Mouse (Mus musculus): ENCODE measurements at regions not wholly inside any gene's neighbourhood (a gene's known extent, or its start where the extent isn't known, plus 50 kb on each side); places are given as distances from the start of the nearest gene placed in this dataset.

DNA sequence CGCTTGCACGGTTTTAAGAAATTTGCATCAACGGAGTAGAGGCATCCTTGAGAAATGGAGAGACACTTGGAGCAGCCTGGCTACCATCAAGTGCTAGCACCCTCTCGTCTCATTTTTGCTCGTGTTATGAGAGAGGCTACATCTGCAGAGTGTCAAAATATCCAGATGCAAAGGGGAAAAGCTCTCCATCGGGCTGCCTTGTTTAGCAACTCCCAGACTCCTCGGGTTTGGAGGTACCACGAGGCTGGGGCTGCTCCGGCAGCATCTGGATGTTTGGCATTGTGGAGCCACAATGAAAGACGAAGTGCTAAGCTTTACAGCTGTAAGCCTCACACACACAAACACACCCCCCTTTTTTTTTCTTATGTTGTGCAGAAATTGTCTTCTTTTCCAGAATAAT lies 270.5 kb upstream of the Gm765 start:
- in situ Hi-C loops (cut with MboI; ENCODE audit: low pct_unique_long_range_greater_than_20kb) = no loop called here
- ChIA-PET CTCF (no interaction called here), POLR2A (no interaction called here)
- no peaks in the 10 kb centered on the region for H3K27me3 ChIP-seq
- ATAC-seq (no peak), DNase-seq (ENCODE audit: low read depth, low spot score) (no peak)
- TF ChIP-seq CTCF (IDR thresholded peaks at IDR 0.05) = no peak

DNA sequence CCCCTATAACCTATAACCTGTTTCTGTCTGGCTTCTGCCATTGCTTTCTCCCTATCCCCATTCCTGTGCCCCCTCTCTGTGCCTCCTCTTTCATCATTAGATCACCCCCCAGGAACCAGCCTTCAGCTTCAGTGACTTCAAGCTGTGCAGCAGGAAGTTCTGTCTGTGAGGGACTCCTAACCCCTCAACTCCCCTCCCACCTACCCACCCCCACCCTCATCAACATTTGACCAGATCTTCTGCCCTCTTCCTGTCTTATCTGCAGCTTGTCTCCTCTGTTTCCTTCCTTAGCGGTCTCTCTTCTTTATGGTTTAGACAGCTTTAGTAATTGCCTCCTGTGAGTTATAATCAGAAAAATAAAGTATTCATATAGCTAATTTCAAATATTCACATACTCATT lies 266.6 kb upstream of the Gm765 start:
- POLR2A ChIA-PET = no interaction called here
- H3K27me3 ChIP-seq = no peaks in the 10 kb centered on the region
- in situ Hi-C loops (cut with MboI; ENCODE audit: low pct_unique_long_range_greater_than_20kb) = no loop called here
- ATAC-seq (no peak), DNase-seq (ENCODE audit: low read depth, low spot score) (no peak)
- CTCF ChIA-PET = no interaction called here
- TF ChIP-seq CTCF (IDR thresholded peaks at IDR 0.05) = no peak

DNA sequence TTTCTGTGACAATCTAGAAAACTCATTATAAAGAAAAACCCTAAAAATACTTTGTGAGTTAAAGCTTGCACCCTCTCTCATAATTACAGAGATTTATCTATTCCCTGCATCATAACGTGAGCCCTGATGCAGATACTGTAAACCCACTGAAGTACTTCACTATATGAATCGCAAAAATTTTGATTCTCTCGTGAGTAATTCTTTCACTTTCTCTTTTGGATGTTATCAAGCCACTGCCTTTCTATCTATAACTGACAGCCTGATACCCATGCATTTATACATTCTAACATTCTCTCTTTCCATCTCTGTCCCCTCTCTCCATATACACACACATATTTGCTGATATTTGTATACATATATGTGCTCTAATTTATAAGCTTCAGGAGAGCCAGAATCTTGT lies 264.1 kb upstream of the Gm765 start:
- TF ChIP-seq CTCF (IDR thresholded peaks at IDR 0.05) = no peak
- in situ Hi-C loops (cut with MboI; ENCODE audit: low pct_unique_long_range_greater_than_20kb) = no loop called here
- ChIA-PET CTCF (interaction anchor here (1.4 kb wide), 1 partner anchor 9 kb away, joined by 4 read pairs; no protein-coding TSS in a partner anchor), POLR2A (no interaction called here)
- ATAC-seq (no peak), DNase-seq (ENCODE audit: low read depth, low spot score) (no peak)
- no peaks in the 10 kb centered on the region for H3K27me3 ChIP-seq

DNA sequence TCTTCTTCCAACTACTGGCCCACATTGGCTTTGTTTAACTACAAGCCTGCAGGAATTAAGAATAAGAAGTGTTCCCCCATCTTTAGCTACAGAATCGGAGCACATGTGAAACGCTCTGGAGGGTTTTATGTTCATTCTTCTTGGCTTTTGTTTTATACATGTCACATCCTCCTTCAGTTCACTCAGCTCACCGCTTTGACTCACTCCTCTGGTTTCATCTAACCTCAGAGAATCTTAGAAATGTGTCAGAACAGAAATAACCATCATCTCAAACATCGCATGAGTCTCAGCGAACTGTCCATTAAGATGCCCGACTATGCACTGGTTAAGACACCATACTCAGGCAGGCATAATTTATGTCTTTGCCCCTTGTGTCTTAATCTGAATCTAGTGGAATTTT lies 255.1 kb upstream of the Gm765 start:
- peaks cover 4% of the 10 kb centered on the region for H3K27me3 ChIP-seq
- DNase-seq (ENCODE audit: low read depth, low spot score) (peak; percentile 20), ATAC-seq (no peak)
- ChIA-PET CTCF (no interaction called here), POLR2A (no interaction called here)
- no peak for TF ChIP-seq CTCF (IDR thresholded peaks at IDR 0.05)
- in situ Hi-C loops (cut with MboI; ENCODE audit: low pct_unique_long_range_greater_than_20kb) = no loop called here

DNA sequence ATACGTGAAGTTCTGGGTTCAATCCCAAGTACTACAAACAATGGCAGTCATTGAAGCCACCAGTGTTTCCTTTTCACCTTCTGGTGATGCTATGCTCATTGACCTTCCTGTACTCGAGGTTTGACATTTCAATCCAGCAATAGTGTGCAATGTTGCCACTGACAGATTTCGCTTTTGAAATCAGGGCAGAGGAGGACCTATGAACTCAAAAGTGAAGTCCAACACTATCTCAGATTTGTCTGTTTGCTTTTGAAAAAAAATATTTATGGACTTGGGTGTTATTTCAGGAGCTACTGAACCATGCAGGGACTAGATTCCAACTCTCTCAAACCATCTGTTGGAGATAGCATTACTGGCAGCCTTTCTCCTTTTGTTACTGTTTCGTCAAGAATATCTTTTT lies 248.4 kb upstream of the Gm765 start:
- in situ Hi-C loops (cut with MboI; ENCODE audit: low pct_unique_long_range_greater_than_20kb) = no loop called here

DNA sequence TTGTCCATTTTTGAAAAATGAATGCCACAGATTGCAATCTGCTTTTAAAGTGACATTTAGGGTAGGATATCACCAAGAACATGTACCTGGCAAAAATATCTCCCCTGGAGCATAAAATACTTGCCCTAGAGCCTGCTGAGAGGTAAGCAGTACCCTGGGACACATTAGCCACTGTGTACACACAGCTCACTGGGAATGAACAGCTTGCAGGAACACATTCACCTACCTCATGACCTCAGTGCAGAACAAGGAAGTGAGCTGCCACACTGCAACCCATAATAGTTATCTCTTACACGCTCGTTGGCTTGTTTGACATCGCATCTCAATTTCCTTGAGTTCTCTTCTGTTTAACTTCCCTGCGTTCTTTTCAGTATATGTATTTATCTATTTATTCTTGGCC lies 246.4 kb upstream of the Gm765 start:
- CTCF ChIA-PET = no interaction called here
- no peak for TF ChIP-seq CTCF (IDR thresholded peaks at IDR 0.05)
- DNase-seq (ENCODE audit: low read depth, low spot score) (no peak), ATAC-seq (no peak)
- in situ Hi-C loops (cut with MboI; ENCODE audit: low pct_unique_long_range_greater_than_20kb) = no loop called here
- POLR2A ChIA-PET = no interaction called here
- H3K27me3 ChIP-seq = peaks cover 12% of the 10 kb centered on the region

More for the DNA sequence above, 248.4 kb upstream of the Gm765 start:
- TF ChIP-seq CTCF (IDR thresholded peaks at IDR 0.05) = no peak
- no peak for ATAC-seq
- H3K27me3 ChIP-seq = peaks cover 12% of the 10 kb centered on the region
- ChIA-PET POLR2A (no interaction called here), CTCF (interaction anchor here (0.8 kb wide), 1 partner anchor 60 kb away, joined by 3 read pairs; no protein-coding TSS in a partner anchor)
- DNase-seq (ENCODE audit: low read depth, low spot score) = no peak

DNA sequence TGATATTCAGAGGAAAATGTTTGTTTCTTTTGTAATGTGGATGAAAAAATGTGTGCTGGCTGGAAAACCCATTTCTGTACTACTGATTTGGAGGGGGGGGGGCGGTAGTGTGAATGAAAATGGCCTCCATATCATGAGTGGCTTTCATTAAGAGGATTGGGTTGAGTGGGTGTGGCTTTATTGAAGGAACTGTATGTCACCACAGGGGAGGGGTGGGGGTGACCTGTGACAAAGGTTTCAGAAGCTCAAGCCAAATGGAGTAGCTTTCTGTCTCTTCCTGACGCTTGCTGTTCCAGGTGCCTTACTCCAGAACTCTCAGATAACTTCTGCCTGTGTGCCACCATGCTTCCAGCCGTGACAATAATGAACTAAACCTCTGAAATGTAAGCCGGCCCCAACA lies 242.0 kb upstream of the Gm765 start:
- POLR2A ChIA-PET = no interaction called here
- ATAC-seq (no peak), DNase-seq (ENCODE audit: low read depth, low spot score) (no peak)
- in situ Hi-C loops (cut with MboI; ENCODE audit: low pct_unique_long_range_greater_than_20kb) = no loop called here
- TF ChIP-seq CTCF (IDR thresholded peaks at IDR 0.05) = no peak
- CTCF ChIA-PET = no interaction called here
- H3K27me3 ChIP-seq = peaks cover 12% of the 10 kb centered on the region

DNA sequence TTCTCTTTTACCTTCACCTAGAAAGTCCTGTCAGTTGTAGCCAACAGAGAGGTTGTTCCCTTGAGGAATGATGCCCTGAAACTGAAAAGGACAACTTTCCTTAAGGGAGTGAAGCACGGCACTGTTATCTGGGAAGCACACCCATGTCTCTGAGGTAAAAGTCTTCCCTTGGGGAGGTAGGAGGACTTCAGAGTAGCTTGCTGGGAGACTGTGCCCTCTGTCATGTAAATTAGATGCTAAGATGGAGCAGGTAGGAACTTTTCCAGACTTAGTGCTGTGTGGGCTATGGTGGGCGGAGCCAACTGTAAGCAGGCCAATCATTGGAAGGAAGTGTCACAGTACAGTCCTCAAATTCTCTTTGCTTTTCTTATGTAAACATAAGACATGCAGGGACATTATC lies 240.3 kb upstream of the Gm765 start:
- ATAC-seq (no peak), DNase-seq (ENCODE audit: low read depth, low spot score) (no peak)
- H3K27me3 ChIP-seq = peaks cover 6% of the 10 kb centered on the region
- no peak for TF ChIP-seq CTCF (IDR thresholded peaks at IDR 0.05)
- CTCF ChIA-PET = no interaction called here
- POLR2A ChIA-PET = no interaction called here
- in situ Hi-C loops (cut with MboI; ENCODE audit: low pct_unique_long_range_greater_than_20kb) = no loop called here

DNA sequence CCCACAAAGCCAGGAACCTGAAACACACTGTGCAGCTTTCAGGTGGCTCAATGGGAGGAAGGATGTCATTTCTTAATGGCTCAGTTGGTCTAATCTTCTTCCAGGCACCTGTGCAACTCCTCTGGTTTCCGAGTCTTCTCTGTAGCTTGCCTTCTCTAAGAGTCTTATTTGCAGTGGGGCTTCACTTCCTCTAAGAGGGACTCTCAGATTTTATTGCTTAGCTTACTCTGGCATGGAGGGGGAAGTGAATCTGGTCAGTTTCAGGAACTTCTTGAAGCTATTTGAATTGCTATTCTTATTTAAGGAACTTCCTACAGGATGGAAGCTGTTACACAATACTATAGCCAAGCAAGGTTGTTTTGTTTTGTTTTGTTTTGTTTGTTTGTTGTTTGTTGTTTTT lies 232.7 kb upstream of the Gm765 start:
- no peak for TF ChIP-seq CTCF (IDR thresholded peaks at IDR 0.05)
- in situ Hi-C loops (cut with MboI; ENCODE audit: low pct_unique_long_range_greater_than_20kb) = no loop called here
- ATAC-seq (no peak), DNase-seq (ENCODE audit: low read depth, low spot score) (no peak)
- ChIA-PET POLR2A (no interaction called here), CTCF (no interaction called here)
- H3K27me3 ChIP-seq = peaks cover 4% of the 10 kb centered on the region

DNA sequence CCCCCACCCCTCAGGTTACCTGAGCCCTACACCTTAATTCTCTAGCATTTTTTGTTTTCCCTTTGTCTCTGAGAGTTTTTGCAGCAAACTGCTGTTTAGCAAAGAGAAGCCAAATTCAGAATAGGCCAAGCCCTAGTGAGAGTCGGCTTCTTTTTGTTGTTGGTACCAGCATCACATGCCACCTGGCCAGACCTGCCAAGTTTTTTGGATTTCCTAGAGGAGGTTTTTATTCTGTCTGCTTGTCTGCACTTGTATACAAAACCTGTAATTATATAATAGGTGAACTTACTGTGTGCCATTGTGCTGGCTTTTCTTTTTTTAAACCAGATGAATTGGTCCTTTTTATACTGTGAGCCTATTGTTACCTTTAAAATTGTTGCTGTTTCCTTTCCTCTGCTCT lies 213.1 kb upstream of the Gm765 start:
- TF ChIP-seq CTCF (IDR thresholded peaks at IDR 0.05) = no peak
- ATAC-seq (no peak), DNase-seq (ENCODE audit: low read depth, low spot score) (no peak)
- POLR2A ChIA-PET = no interaction called here
- CTCF ChIA-PET = no interaction called here
- H3K27me3 ChIP-seq = peaks cover 3% of the 10 kb centered on the region
- in situ Hi-C loops (cut with MboI; ENCODE audit: low pct_unique_long_range_greater_than_20kb) = no loop called here

DNA sequence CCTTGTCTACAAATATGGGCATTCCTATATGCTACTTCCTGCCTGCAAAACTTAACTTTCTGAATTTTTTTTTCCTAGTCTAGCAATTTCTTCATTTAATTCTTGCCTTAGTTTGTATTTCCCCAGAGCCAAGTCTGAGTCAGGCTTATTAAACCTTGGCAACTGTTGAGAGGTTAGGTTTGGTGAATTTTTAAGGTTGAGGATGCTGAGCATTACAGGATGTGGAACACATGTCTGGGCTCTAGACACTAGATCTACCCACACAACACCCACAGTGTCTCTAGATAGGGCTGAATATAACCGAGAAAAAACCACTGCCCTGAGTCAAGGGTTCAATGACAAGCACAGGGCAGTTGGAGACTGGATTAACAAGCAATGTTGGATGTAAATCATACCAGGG lies 211.4 kb upstream of the Gm765 start:
- in situ Hi-C loops (cut with MboI; ENCODE audit: low pct_unique_long_range_greater_than_20kb) = no loop called here
- CTCF ChIA-PET = no interaction called here
- DNase-seq (ENCODE audit: low read depth, low spot score) (no peak), ATAC-seq (no peak)
- no peak for TF ChIP-seq CTCF (IDR thresholded peaks at IDR 0.05)
- POLR2A ChIA-PET = no interaction called here
- no peaks in the 10 kb centered on the region for H3K27me3 ChIP-seq

DNA sequence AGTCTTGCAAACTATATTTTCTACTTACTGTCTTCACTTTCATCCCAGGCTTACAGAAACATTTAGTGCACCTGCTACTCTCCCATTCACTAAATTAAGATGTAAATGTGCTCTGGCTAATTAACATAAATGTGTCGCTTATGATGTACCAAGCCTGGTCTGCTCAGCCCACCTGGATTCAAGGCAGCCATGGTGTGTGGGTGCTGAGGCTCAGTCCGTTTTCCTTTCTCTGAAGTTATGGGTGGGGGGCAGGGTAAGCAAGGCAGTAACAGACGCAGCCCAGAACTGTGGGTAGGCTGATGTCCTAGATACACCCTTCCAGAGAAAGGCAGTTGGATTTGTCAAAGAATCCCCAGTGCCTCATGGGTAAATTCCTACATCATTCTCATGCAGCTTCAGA lies 209.2 kb upstream of the Gm765 start:
- ChIA-PET POLR2A (no interaction called here), CTCF (no interaction called here)
- H3K27me3 ChIP-seq = no peaks in the 10 kb centered on the region
- DNase-seq (ENCODE audit: low read depth, low spot score) (no peak), ATAC-seq (no peak)
- in situ Hi-C loops (cut with MboI; ENCODE audit: low pct_unique_long_range_greater_than_20kb) = no loop called here
- no peak for TF ChIP-seq CTCF (IDR thresholded peaks at IDR 0.05)
